Mouse (Mus musculus) embryonic fibroblast, embryonic 13.5 days (primary cell): ENCODE results near the gene Hdgfl2. TPM values are rescaled to one million over a fixed set of nuclear protein-coding genes. Genes with fewer than 3 reads are reported as not detected.
"Not testable (repeated sequence)": the region's sequence is repeated elsewhere in the genome, so short reads cannot be mapped to it uniquely, and the experiment has no call there.

Experiments
- H3K27ac ChIP-seq: 2 replicates; pipeline ENCODE4 v1.5.1; 2012; ENCODE audit warnings: low read length, control low read depth, inconsistent platforms; ENCODE audit not compliant: insufficient read depth
- H3K4me1 ChIP-seq: 2 replicates; pipeline ENCODE4 v1.6.1; 2011; ENCODE audit warnings: low read length; ENCODE audit not compliant: control insufficient read depth, insufficient read depth
- H3K4me3 ChIP-seq: 2 replicates; pipeline ENCODE4 v1.5.1; 2011; ENCODE audit warnings: mild to moderate bottlenecking, control low read depth, low read length; ENCODE audit not compliant: insufficient read depth
- CTCF ChIP-seq: IDR thresholded peaks from 2 replicates; pipeline ENCODE4 v1.5.1; 2011; ENCODE audit warnings: mild to moderate bottlenecking, control low read depth, low read length, moderate library complexity, borderline replicate concordance; ENCODE audit not compliant: insufficient read depth
- POLR2A ChIP-seq: IDR thresholded peaks from 2 replicates; pipeline ENCODE4 v1.6.1; 2011; ENCODE audit warnings: low read depth, mild to moderate bottlenecking, control low read depth, low read length, moderate library complexity
- polyA plus RNA-seq: library from polyadenylated mRNA; stranded (reverse); fragments of >200 nt; gene quantifications from 2 replicates; pipeline ENCODE4 v1.2.4, GENCODE M21; 2011; ENCODE audit warnings: low read depth; ENCODE audit not compliant: missing spikeins, insufficient read length

Gene Hdgfl2
- polyA plus RNA-seq, 1 experiment, result 55.0 TPM

DNA sequence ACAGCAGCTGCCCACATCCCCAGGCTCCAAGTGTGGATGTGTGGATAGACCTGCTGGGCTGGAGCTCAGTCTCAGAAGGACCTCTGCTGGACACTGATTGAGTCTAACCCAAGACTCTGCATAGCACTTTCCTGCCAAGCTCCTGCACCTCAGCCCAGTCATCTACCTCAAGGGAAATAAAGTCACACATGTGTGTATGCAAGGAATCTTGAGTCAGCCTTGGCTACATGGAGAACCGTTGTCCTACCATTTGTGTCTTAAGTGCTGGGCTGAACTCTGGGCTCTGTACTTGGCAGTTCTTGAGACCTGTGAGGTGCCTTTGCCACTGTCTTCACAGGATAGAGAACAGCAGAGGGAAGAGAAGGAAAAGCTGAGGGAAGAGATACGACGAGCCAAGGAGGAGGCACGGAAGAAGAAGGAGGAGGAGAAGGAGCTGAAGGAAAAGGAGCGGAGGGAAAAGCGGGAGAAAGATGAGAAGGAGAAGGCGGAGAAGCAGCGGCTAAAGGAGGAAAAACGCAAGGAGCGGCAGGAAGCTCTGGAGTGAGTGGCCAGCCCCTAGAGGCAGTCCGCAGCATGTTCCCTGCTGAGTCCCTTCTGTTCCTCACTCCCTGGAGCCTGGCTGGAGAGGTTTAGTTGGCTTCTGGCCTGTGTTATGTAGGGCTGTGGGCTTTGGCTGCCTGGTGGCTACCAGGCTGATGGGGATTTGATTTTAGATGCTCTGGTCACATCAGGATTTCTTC, 21.9 kb upstream of the Hdgfl2 start:
- H3K27ac ChIP-seq, result no peak overlapping the region

DNA sequence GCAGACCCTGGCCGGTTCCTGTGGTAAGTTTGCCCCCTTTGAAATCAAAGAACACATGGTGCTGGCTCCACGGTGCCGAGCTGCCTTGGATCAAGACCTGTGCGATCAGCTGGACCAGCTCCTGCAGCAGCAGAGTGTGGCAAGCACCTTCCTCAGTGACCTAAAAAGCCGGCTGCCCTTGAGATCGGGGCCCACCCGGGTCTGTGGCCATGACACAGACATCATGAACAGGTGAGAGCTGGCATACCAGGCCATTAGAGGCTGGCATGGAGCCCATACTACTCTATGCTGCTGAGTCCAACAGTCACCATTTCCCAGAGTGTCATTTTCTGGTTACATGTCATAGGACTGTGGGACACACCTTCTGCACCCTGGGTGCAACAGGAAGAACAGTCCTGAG, 17.4 kb upstream of the Hdgfl2 start:
- H3K4me1 ChIP-seq, result no peaks in the 10 kb centered on the region
- no peak overlapping the region for H3K27ac ChIP-seq
- TF ChIP-seq POLR2A (no peak), CTCF (no peak)
- H3K4me3 ChIP-seq, result no peak overlapping the region

More for the DNA sequence above, 21.9 kb upstream of the Hdgfl2 start:
- Histone ChIP-seq H3K4me1 (no peaks in the 10 kb centered on the region), H3K4me3 (no peak overlapping the region)
- TF ChIP-seq POLR2A (no peak), CTCF (no peak)

DNA sequence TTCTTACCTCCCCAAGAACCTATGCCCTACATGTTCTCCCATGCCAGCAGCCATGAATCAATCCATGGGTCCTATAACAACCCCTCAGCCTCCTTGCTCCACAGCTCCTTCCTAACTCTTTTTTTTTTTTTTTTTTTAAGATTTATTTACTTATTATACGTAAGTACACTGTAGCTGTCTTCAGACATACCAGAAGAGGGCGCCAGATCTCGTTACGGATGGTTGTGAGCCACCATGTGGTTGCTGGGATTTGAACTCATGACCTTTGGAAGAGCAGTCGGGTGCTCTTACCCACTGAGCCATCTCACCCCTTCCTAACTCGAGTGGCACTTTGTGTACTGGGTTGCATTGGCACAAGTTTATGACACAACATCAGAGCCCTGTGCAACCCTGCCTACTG, 13.7 kb upstream of the Hdgfl2 start:
- H3K4me3 ChIP-seq, H3K27ac ChIP-seq, H3K4me1 ChIP-seq: not testable (repeated sequence)

DNA sequence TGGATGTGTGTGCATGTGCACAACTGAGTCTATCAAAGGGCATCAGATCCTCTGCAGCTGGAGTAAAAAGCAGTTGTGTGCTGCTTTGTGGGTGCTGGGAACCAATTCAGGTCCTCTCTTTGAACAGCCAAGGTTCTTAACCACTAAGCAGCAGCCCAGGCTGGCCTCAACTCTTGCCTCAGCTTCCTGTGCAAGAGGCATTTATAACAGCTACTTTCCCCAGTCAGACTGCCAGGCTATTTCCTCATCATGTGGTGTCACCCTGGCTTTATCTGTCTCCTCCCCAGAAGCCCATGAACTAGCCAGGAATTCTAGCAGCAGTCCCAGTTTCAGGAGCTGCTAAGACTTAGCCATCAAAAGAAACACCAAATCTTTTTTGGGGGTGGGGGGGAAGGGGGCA, 13.0 kb upstream of the Hdgfl2 start:
- Histone ChIP-seq H3K4me3 (no peak overlapping the region), H3K4me1 (no peaks in the 10 kb centered on the region), H3K27ac (no peak overlapping the region)
- no peak for TF ChIP-seq CTCF
- no peak for TF ChIP-seq POLR2A

DNA sequence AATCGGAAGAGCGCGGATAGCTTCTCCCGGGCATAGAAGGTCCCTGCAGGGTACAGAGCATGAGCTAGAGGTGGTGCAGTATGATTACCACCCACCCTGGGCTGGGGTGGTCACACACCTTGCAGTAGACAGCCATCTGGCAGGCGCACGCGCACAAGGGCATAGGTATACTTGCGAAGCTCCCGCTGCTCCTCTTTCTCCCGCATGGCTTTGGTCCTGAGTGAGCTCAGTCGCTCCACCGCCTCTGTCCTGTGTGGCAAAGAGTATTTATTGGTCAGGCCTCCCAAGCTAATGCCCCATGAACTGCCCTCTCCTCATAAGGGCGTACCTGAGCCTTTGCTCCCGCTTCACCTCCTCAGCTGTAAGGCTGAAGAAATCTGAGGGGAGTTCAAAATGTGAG, 10.4 kb upstream of the Hdgfl2 start:
- no peak for TF ChIP-seq CTCF
- TF ChIP-seq POLR2A, result no peak
- Histone ChIP-seq H3K4me1 (peaks cover 7% of the 10 kb centered on the region; the same call in 1 of the 2 replicates), H3K4me3 (no peak overlapping the region), H3K27ac (no peak overlapping the region)

DNA sequence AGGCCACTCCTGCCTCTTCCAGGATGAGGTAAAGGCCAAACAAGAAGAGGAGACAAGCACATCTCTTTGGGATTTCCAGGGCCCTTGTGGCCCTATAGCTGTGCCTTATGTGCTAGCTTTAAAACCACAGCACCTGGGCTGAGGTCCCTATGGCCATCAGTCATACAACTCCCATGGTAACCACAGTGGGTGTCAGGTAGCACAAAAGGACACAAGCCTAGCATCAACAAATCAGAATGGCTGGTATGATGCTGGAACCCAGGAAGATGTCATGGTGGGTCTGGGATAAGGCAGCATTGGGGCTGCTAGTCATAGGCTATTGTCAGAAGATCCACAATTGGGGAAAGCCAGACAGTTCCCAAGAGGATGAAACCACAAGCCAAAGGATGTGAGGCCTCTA, 8.3 kb upstream of the Hdgfl2 start:
- Histone ChIP-seq H3K27ac (no peak overlapping the region), H3K4me1 (peaks cover 7% of the 10 kb centered on the region), H3K4me3 (no peak overlapping the region)
- TF ChIP-seq CTCF, result no peak
- TF ChIP-seq POLR2A, result no peak

DNA sequence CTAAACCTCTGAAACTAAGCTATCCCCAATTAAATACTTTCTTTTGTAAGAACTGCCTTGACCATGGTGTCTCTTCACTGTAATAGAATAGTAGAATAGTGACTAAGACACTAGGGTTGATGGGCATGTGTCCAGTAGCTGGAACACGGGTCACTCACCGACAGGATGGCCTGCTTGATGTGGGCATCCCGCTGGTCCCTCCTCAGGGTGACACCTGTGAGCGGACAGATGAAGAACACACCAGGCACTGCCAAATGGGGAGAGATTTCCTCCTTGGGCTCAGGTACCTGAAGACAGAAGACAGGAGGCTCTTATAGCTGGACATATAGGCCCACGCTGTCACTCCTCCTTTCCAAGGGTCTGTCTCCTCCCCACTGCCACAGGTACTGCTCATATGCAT, 7.2 kb upstream of the Hdgfl2 start:
- no peak for TF ChIP-seq POLR2A
- no peak for TF ChIP-seq CTCF
- H3K27ac ChIP-seq, result no peak overlapping the region

DNA sequence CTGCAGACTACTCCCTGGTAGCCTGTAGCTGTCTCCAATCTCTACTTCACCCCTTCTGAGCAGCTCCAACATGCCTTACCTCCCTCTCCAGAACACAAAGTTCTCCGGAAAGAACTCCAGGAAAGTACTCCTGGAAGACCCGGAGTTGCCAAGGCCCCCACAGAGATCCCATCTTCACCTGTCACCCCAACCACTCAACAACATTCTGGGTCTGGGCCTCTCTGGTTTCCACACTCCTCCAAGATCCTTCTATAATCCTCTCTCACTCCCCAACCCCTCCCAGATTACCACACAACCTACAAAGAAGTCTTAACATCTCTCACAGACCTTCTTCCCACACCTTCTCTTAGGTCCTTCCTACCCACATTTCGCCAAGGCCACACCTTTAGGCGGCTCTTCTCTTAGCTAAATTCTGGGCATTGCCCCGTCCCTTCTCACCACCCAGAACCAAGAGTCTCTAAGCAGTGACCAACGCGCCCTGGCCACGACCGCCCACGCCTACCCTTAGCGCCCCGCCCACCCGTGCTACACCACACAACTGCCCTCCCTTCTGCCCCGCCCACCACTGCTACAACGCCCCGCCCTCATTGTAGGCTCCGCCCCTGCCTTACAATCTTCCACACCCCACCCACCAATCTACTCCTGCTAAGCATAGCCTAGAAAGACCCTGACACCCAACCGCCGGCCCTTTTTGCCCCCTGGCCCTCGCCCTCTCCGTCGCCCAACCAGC, 5.2 kb upstream of the Hdgfl2 start:
- peak overlapping the region; percentile 93 for H3K27ac ChIP-seq
- H3K4me1 ChIP-seq, result peaks cover 7% of the 10 kb centered on the region
- H3K4me3 ChIP-seq, result peak overlapping the region; percentile 81
- TF ChIP-seq POLR2A (peak; percentile 30), CTCF (no peak)

More for the DNA sequence above, 7.2 kb upstream of the Hdgfl2 start:
- Histone ChIP-seq H3K4me1 (peaks cover 7% of the 10 kb centered on the region), H3K4me3 (no peak overlapping the region)

DNA sequence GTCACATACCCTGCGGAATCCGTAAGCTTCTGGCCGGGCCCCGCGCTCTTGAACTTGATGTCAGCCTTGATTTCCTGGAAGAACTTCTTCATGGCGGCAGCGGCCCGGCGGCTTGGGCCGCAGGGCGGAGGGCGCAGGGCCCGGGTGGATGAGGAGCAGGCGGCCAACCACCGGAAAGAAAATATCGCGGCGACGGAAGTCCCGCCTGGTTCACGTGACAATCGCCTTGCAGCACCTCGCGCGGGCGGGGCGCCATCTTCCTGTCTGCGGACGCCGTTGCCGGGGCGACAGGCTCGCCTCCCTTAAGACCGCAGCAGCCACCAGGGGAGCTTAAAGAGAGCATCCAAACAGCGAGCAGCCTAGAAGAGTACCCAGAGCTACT, 4.6 kb upstream of the Hdgfl2 start, which contains the start of gene Ubxn6:
Ubxn6 (minus strand) TSS at position 202 of the 382 bp plus-strand sequence.
- H3K27ac ChIP-seq, result peak within 1 kb of the TSS; percentile 93
- peaks cover 7% of the 10 kb centered on the region for H3K4me1 ChIP-seq
- H3K4me3 ChIP-seq, result peak within 1 kb of the TSS; percentile 81
- no peak; the same call in 1 of the 2 replicates for TF ChIP-seq POLR2A
- TF ChIP-seq CTCF, result no peak

DNA sequence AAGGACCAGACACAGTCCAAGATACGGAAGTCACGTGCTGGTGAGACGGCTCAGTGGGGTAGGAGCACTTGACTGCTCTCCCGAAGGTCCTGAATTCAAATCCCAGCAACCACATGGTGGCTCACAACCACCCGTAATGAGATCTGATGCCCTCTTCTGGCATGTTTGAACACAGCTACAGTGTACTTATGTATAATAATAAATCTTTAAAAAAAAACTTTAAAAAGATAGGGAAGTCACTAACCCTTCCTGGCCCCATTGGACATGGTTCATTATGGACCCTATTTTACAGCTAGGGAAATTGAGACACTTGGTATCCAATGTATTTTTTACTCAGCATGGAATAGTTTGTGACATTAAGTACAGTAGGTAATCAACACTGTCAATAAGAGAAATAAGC, 1.9 kb upstream of the Hdgfl2 start:
- Histone ChIP-seq H3K4me1 (peaks cover 7% of the 10 kb centered on the region), H3K4me3 (no peak overlapping the region), H3K27ac (no peak overlapping the region)
- TF ChIP-seq POLR2A, result no peak
- TF ChIP-seq CTCF, result no peak

DNA sequence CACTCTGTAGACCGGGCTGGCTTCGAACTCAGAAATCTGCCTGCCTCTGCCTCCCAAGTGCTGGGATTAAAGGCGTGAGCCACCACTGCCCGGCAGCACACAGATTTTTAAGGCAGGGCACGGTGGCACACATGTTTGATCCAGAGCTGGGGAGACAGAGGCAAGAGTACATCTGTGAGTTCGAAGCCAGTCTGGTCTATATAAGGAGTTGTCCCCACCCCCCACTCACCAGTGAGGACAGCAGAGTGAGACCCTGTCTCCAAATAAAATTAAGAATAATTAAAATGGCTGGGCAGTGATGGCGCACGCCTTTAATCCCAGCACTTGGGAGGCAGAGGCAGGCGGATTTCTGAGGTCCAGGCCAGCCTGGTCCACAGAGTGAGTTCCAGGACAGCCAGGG, 1.1 kb upstream of the Hdgfl2 start:
- H3K27ac ChIP-seq, H3K4me3 ChIP-seq: not testable (repeated sequence)

More for the DNA sequence above, 1.1 kb upstream of the Hdgfl2 start:
- not testable (repeated sequence) for H3K4me1 ChIP-seq
